Mouse (Mus musculus) spleen, adult 2 months (tissue): Measurements from ENCODE around the gene Nab1.

Source experiments
- CTCF ChIP-seq: fragments of 200-500 bp; IDR thresholded peaks from 2 replicates; pipeline ENCODE4 v1.5.1; 2011; ENCODE audit warnings: mild to moderate bottlenecking, inconsistent platforms; ENCODE audit not compliant: insufficient read depth, insufficient read length, insufficient replicate concordance; ENCODE audit errors: extremely low read depth
- POLR2A ChIP-seq: fragments of 200-500 bp; IDR thresholded peaks from 2 replicates; pipeline ENCODE4 v1.6.1; 2011; ENCODE audit warnings: low read depth, low read length, inconsistent platforms

- TF ChIP-seq CTCF = no peak
- TF ChIP-seq POLR2A = no peak
Measured at GRCm38 (mm10) chr1:52527252-52527651, 26.8 kb upstream of the Nab1 start.
